Mouse (Mus musculus) gastrocnemius, adult 8-10 months (tissue): Measurements from ENCODE around the gene Gm10959. TPM values are rescaled to one million over a fixed set of nuclear protein-coding genes. Genes with fewer than 3 reads are reported as not detected.
"Not testable (repeated sequence)": the region's sequence is repeated elsewhere in the genome, so short reads cannot be mapped to it uniquely, and the experiment has no call there.

Experiments used
- DNase-seq, 2 experiments: peaks; one replicate each; pipeline ENCODE4 v3.0.0; 2022; ENCODE audit warnings: low spot score in 2 of 2
- total RNA-seq, 4 experiments: library from RNA; stranded (reverse); gene quantifications; 2 replicates each; pipeline ENCODE4 v1.2.4; 2022

Gene Gm10959
- total RNA-seq = not detected

DNA sequence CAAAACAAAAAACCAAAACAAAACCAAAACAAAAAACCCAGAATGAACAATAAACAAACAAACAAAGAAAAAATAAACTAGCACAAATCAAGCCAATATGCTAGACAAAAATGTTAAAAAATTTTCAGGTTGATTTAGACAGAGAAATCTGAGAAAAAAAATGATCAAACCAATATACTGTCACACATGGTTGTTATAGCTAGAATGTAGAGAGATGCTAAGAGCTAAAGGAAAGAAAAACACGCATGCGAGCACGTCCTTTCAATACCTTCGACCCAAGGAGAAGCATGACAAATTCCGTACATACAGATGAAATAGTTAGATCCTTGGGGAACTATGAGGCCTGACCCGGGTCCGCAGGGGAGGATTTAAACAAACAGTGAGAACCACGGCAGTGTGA lies at the start of gene Gm10959:
Gene Gm10959, minus strand, starts transcription at position 101 of the 400 bp plus-strand sequence.
- DNase-seq = no peak

DNA sequence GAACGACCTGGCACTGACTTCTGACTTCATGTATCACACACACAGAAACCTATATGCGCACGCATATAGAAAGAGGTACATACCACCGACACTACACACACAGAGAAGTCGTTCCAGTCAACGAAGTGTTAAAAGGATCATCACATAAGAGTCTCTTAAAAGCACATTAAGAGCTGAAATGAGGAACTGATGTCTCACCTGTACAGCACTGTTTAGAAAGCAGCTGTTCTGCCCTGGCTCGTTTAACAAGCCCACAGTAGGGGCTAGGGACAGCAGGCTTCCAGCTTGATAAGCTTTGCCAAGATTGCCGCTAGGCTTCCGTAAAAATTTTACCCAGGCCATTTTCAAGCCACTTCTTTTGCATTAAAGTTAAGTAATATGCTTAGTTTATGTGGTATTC lies 49.2 kb upstream of the Gm10959 start:
- no peak for DNase-seq

DNA sequence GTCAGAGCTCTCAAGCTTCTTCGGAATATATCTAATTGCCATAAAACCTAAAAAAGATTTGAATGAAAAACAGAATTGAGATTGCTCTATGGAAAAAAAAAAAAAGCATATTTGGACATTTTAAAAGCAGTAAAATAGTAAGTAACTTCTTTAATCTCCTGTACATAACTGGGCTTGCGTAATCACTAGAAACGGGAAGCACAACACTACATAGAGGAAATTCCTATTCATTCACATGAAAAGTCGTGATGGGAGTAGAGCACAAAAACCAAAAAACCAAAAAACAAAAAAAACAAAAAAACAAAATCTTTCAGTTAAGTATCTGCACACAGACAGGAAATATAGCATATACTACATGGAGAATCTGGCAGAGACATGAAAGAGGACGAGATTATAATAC lies 45.1 kb upstream of the Gm10959 start:
- no peak for DNase-seq

- DNase-seq = no peak
These were observed 31.0 kb upstream of the Gm10959 start for GRCm38 (mm10) chr3:122950129-122950528.

DNA sequence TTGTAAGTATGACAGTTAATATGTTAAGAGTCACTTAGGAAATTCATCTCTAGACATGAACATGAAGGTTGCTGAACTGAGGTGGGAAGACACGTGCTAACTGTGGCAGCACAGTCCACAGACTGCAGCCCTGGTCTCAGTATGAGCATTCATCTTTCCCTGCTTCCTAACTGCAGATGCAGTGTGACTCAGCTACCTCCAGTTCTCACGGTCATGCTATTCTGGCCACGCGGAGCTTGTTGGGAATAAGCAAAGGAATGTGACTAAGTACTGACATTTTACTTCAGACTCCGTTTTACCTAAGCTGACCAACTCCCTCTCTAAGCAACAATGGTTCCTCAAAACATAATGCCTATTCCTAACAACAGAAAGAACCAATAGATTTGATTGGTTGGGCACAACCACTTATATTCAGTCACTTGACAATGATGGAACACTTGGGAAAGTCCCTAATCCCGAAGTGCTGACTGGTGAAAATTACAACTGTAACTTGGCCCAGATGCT lies 24.3 kb upstream of the Gm10959 start:
- no peak for DNase-seq

- peak; percentile 49 to 60 for DNase-seq
These were observed 20.1 kb upstream of the Gm10959 start for GRCm38 (mm10) chr3:122939215-122939614.

GRCm38 (mm10) chr3:122937176-122937575 lies 18.0 kb upstream of the Gm10959 start:
- DNase-seq = not testable (repeated sequence)

DNA sequence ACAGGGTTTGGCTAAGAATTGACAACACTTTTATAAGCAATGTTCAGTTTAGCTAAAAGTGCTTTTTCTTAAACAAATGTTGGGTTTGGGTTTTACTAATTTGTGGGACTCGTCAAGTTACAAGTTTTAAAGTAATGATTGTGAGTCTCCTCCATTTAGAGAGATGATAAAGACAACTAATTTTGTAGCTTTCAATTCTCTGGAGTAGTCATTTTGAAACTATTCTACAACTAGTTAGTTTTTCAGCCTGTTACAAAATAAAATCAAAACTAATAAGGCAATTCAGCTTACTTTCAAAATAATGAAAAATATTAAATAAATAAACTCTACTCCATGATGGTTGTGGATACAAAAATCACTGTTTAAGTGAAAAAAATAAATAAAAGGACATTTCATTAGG lies 13.3 kb upstream of the Gm10959 start:
- no peak for DNase-seq

DNA sequence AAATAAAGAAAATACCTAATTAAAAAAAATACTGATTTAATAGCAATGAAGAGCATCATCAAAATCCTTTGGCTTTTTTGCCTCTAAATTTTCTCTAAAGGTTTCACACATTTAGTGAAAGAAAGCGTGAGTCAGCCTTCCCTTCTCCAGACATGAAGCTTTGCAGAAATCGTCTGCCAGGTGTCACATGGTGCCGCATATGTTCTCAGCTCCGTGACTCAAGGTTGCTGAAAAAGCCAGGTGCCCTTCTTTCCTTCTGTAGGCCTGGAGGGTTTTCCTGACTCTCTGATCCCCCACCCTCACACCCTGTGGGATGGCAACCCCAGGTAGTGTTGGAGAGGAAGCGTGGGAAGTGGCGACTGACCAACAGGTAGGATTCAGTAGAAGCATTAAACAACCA lies 10.6 kb upstream of the Gm10959 start:
- no peak for DNase-seq

- DNase-seq = peak; percentile 88 to 95
These were observed 5.1 kb upstream of the Gm10959 start, which contains the start of gene 1810037I17Rik for GRCm38 (mm10) chr3:122924009-122924914. Gene 1810037I17Rik, plus strand, starts transcription at chr3:122924203.

- DNase-seq = no peak
These were observed 4.0 kb upstream of the Gm10959 start for GRCm38 (mm10) chr3:122923147-122923546.

- no peak for DNase-seq
These were observed 2.7 kb upstream of the Gm10959 start for GRCm38 (mm10) chr3:122921676-122922527.

DNA sequence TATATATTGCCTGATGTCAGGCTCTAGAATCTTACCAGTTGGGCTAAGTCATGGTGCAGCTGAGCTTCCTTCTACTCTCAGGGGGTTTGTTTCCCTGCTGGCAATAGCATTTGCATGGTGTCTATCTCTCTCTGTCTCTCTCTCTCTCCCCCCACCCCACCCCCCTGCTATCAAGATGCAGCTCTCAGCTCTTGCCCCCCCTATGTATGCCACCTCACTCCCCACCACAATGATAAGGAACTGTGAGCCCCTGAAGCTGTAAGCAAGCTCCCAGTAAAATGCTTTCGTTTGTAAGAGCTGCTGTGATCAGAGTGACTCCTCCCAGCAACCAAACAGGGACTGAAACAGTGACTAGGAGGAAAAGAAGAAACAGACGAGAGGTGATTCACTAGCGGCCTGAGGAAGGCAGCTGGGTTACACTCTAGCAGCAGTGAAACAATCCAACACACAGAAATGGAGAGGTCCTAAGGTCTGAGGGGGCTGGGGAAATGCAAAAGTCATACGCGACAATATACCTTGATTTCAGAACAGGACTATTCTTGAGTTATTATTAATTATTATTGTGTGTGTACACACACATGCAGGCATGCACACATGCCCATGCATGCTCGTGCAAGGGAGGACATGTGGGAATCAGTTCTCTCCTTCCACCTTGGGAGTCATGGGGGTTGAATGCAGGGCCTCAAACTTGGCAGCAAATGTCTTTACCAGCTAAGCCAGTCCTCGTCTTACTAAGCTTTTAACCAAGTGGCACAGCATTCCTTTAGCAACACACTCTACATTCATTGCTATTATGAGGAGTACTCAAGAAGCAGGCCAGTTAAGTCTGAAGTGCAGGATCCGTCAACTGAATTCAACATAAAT lies 1.6 kb upstream of the Gm10959 start:
- no peak for DNase-seq

- no peak for DNase-seq
These were observed 488 bp downstream of the Gm10959 start for GRCm38 (mm10) chr3:122918672-122919071.

DNA sequence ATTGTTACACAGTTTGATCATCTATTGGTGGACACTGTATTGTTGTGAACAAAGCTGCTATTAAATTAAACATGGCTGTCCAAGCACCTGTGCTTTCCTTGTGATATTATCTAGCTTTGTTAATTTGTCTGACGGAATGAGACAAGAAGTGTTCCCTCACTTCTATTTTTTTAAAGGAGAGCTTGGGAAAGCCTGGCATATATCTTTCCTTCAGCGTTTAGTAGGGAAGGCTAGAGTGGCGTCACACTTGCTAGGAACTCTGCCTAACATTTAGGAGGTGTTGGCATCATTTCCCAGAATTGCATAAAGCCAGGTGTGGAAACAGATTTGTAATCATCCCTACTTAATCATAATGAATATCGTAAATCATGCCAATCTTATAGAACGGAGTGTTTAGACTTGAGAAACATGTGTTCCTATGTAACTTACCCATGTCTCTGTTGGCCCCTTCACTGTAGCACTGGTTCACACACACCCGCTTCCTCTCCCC lies 2.9 kb downstream of the Gm10959 start:
- no peak for DNase-seq

GRCm38 (mm10) chr3:122915493-122915892 lies 3.7 kb downstream of the Gm10959 start:
- no peak for DNase-seq

DNA sequence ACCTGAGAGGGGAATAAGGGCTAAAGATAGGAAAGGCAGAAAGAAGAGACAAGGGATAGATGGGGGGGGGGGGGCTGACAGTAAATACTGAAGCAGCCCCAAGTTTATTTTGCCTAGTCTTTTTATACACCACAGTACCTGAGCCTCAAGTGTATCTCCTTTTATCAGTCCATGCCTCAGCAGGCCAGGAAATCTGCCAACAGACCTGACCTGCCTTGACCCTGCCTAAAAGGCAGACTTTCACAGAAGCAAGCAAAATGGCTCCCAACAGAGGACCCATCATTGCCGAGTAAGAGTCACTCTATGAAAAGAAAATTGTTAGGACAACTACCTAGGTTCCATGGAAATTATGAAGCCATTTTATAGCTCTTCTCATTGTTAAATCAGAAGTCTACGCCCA lies 11.3 kb downstream of the Gm10959 start:
- no peak for DNase-seq

GRCm38 (mm10) chr3:122903746-122904433 lies 15.3 kb downstream of the Gm10959 start:
- no peak for DNase-seq

DNA sequence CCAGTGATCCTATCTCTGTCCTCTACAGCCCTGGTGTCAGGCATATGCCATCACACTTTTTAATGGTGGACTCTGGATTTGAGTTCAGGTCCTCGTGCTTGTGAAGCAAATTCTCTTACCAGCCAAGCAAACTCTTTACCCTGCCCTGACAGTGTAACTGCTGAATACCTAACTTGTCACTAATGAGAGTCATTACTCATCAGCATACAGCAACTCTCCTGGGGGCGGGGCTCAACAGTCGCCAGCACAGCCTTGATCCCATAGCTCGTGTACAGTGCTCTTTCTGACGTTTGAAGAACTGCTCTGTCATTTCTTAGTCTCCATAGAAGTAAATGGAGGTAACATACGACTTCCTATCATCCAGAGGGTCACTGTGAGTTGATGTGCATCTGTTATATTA lies 20.9 kb downstream of the Gm10959 start:
- DNase-seq = no peak

- no peak for DNase-seq
These were observed 23.9 kb downstream of the Gm10959 start for GRCm38 (mm10) chr3:122895189-122895731.
